Mouse (Mus musculus) cerebellum, postnatal 36 days (tissue): ENCODE data around the gene Gp9.

Experiments
- DNase-seq, 2 experiments: peaks; one replicate each; pipeline ENCODE4 v3.0.0; 2021 to 2022; ENCODE audit warnings: mixed read lengths in 2 of 2

Gp9 gene

DNA sequence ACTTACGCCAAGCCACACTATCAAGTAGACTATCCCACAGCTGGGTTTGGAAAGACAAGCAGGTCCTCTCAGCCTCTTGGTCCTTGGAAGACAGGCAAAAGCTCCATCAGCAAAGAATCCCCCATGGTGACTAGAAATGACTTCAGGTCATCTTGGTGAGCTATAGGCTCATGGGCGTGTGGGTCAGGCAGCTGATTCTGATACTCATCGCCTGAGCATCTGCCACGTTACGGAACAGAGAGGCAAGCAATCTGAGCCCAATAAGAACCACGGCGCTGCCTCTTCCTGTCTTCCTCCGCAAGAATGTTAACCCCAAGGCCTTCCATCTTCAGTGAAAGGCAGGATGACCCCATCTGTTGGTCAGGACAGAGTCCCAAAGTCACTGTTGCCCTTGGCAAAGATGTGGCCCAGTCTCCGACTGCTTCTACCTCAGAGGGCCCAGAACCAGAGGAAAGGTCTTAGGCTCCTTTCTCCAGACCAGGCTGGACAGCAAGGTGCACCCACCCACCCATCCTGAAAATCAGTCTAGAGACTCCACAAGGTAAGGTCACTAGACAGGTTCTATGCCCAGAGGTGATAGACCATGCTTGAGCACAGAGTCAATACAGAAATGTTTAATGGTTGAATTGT lies 10.5 kb downstream of the Gp9 start:
- DNase-seq, result no peak

DNA sequence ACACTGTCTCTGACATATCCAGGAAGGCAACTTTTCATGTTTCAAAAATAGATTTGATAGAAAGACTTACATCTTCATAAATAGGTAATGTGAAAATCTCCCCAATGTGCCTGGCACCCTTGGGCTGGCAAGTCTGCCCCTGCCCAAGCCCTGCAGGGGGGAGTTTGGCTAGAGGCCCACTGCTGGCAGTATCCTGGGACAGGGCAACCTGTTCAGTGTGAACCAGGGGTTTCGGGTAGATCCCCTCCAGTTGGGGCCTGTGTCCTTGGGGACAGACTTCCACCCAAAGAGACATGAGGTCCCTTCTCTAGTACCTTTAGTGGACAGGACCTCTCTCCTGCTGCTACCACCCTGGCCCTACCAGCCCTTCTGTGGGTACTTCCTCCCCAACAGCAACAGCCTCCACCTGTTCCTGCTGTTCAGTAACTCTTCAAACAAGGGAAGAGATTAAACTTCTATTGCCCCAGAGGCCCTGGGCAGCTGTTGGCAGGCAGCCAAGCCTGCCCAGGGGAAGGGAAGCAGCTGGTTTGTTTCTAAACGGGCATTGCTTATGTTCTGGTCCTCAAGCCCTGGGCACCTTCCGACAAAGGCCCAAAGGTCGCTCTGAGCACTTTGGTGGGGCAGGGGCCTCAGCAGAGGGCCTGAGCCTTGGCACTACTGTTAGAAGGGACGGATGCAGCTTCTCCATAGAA lies 11.2 kb downstream of the Gp9 start:
- no peak for DNase-seq

DNA sequence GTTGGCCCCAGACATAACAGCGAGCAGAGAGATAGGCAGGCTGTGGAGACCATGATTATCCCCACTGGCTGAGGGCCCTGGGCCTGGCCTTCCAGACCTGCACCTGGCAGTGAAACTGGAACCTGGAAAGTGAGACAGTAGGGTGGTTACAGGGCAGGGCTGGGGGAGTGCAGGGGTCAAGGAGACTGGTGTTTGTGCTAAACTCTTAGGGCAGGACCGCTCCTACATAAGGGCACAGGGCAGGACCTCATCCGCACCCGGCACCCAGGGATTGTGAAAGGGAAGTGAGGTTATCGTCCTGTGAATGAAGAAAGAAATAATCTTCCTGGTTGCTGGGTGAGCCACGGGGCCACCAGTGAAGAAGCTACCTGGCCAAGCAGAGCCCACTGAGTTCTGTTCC lies 11.9 kb downstream of the Gp9 start:
- no peak for DNase-seq

DNA sequence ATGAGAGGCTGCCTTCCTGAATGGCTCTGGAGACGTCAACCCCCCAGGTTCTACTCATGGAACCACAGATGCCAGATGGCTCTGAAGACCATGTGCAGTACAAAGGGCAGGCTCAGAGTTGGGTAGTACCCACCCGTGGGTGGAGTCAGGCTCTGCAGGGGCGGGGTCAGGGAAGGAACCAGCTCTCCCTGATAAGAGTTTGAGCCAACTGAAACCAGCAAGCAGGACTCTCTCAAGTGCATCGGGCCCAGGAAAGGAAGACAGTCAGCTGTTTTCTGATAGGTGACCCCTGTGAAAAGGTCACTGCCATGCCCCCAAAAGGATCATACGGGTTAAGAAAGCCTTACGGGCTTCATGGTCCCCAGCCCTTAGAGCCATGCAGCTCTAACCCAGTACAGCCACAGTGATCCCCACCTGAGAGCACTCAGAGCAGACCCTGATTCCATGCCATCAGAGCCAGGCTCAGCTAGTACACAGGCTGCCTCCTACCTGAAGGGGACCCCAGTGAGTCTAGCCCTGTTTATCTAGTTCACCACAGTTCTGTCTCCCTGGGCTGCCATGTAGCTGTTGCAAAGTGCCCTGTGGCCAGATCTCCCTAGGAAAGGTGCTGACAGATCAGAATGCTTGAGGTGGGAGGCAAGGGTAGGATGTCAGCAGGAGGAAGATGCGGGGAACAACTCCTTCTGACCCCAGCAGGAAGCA lies 13.1 kb downstream of the Gp9 start:
- no peak for DNase-seq

DNA sequence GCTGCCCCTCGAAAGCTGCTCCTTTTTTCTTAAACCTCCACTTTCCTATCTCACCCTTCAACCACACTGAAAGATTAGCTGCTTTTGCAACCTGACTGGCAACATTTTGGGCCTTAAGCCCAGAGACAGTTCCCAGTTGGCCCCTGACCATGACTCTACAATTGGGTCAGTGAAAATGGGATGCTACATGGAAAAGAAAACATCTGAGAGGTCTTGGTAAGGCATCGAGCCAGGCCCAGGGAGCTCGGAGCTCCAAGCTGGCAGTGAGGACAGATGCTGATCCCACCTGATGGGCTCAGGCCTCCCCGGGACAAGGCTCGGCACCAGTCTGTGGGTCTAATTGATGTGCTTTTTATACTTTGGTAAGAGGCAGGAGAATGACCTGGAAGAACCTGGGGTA lies 14.0 kb downstream of the Gp9 start:
- no peak for DNase-seq

DNA sequence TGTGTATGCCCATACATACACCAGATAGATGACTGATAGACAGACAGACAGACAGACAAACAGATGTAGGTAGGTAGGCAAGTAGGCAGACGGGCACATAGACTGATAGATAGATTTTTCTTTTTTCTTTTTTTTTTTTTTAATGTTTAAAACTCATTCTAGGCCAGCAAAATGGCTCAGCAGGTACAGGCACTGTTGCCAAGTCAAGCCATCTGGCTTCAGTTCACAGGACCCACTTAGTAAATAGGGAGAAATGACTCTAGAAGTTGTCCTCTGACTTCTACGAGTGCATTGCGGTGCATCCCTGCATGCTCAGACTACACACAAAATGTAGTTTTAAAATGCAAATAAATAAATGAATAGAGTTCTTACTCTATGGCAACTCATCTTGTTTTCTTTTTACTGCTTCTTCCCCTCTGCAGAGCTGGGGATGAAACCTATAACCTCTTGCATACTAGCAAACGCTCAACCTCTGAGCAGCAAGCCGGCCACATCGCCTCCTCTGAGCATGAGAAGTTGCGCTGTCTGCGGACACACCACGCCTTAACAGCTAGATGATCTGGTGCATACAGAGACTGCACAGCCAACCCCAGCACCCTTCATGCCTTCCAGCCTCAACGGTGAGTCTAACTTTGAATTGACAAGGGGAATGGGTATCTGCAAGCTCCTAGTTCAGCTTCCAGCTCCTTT lies 16.1 kb downstream of the Gp9 start:
- DNase-seq, result peak; percentile 82 to 86

DNA sequence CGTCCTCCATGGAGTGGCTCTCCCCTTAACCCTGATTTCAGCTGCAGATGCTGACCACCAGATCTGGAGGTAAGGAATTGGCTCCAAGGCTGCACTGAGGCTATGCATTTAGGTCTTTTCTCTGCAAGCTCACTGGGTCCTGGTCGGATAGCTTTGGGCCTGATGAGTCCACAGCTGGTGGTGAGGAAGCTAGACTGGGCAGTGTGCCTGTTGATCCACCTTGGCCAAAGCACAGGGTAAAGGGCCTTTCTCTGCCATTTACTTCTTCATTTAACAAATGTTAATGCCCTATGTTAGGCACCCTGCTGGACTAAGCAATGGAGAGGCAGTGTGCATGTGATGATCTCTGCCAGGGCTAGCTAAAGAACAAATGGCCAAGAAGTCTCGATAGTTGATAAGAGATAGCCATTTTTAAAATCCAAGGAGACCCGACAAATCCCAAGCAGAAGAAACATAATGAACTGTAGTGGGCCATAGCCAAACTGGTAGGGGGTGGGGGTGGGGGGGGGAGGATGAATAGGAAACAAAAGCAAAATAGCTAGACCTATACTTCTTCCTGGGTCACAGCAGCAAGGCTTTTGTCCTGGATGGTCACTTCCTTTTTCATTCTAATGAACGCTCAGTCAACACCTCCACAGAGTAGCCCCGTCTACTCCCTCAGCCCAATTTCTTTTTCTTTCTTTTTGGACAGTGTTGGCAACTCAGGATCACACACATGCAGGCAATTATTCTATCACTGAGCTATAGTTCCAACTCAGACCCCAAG lies 17.7 kb downstream of the Gp9 start:
- DNase-seq, result peak; percentile 58 to 59

DNA sequence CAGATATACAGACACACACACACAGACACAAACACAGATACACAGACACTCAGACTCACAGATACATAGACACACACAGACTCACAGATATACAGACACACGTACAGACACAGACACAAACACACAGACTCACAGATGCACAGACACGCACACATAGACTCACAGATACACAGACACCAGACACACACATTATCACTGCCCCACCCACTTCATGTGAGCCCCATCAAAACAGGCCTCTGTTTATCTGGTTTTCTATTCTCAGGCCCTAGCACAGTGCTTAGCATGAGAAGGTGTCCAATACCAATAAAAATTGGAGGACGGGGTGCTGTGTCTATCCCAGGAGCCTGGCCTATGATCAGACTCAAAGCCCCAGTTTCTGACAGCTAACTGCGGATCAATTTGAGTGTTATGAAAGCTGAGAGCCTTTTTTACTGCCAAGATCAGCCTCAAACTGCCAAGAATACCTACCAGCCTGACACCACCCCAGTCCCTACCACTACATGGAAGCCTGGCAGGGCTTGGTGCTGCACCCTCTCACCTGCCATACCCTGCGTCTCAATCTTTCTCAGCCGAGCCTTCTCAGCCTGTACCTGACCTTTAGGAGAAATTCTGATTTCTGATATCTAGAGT lies 18.5 kb downstream of the Gp9 start:
- DNase-seq, result no peak

DNA sequence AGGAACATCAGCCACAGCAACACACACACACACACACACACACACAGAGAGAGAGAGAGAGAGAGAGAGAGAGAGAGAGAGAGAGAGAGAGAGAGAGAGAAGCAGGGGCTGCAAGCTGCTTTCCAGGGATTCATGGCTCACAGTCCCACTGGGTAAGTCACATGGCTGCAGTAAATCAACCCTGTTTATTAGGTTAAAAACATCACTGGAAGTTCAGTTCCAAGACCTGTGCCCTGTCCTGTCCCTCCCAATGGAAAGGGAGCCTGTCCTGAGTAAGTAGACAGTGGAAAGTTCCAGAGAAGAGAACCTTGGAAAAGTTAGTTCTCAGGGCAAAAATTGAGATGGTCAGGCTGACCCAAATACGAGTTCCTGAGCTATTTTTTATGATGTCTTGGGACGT lies 19.4 kb downstream of the Gp9 start:
- DNase-seq, result no peak

DNA sequence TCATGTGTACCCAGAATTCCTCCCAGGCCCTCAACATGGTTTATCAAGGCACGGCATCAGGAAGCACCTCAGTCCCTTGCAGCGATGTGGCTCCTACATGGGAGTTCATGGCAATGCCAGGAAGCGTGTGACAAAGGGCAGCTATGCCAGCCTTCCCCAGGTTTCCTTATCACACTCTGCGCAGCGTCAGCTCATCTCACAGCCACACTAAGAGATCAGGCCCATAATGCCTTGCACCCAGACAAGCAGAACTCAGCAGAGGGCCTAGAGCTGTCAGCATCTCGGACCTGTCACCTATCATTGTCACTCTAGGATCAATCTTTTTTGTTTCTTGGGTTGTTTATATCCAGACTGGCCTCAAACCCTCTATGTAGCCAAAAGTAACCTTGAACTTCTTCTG lies 21.7 kb downstream of the Gp9 start:
- DNase-seq, result no peak

DNA sequence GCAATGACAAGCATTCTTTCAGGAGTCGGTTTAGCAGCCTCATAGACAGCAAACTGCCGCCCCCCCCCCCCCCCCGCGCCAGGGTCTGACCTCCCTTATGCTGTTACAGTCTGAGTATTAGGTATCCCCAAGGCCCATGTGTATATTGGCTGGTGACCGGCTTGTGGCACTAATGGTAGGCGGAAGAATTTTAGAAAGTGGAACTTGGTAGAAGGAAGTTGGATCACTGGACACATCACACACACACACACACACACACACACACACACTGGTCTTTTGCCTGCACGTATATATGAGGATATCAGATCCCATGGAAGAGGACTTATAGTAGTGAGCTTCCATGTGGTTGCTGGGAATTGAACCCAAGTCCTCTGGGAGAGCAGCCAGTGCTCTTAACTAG lies 24.6 kb downstream of the Gp9 start:
- DNase-seq, result no peak

DNA sequence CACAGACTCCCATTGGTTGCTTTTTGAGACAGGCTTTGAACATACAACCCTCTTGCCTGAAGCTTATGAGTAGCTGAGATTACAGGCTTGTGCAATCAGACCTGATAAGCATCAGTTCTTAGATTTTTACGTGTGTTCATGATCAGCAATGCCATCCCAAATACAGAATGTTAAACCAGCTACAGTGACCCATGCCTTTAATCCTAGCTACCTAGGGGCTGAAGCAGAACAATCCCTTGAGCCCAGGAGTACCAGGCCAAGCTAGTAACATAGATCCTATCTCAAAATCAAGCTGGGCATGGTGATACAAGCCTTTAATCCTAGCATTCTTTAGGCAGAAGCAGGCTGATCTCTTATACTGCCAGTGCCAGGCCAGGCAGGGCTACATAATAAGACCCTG lies 26.2 kb downstream of the Gp9 start:
- DNase-seq, result no peak

DNA sequence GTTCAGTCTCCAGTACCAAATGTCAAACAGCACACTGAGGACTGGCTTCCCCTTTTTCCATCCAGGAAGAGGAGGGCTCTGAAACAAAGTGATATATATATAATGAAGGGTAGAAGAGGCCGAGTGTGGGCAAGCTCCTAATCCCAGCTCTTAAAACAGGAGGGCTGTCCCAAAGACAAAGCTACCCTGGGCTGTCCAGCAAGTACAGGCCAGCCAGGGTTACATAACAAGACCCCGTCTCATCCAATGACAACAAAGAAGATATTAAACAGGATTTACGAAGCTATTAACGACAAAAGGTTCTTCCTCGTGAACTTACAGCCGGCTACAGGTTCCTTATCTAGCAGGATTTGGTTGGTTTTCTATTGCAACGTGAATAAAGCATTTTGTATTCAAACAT lies 27.0 kb downstream of the Gp9 start:
- DNase-seq, result no peak

DNA sequence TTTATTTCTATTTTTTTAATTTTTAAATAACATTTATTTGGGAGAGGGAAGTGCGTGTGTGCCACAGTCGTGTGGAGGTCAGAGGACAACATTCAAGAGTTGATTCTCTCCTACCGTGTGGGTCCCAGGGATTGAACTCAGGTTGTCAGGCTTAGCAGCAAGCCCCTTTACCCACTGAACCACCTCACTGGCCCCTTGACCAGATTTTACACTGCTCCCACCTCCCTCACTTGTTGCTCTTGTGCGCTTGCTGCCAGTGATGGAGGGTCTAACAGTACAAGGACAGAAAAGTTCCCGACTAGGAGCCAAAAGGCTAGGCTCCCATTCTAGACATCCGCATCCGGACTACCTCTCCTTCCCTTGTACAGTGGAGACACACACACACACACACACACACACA lies 27.6 kb downstream of the Gp9 start:
- DNase-seq, result no peak

DNA sequence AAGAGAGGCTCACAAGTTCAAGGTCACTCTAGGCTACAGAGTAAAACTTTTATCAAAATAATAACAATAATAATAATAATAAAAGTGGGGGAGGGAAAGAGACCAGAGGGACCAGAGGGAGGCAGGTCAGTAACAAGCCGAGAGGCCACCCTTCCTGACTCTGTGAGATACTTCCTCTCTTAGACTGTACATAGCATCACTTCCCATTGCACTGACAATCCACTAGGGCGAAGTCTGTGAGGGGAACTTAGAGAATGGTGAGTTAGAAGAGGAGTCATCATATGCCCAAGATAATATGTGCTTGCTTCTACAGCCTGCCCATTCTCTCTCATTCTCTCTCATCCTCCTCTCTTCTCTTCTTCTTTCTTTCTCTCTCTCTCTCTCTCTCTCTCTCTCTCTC lies 28.2 kb downstream of the Gp9 start:
- DNase-seq, result no peak

DNA sequence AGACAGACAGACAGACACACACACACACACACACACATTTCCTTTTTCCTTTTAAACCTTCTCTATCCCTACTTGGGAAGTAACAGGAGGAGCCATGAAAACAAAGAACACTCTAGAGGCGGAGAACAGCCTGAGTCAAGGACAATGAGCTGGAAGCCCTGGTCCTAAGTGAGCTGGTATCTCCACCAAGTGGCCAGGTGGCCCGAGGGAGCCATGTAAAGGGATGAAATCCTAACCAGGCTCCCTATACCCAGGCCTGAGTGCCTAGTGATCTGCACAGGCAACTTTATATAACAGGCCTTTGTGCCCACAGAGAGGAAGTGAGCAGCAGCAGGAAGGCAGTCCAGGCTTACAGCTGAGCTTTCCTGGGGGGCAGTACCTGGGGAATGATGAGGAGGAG lies 29.0 kb downstream of the Gp9 start:
- DNase-seq, result peak in 1 of 2 experiments; percentile 31

DNA sequence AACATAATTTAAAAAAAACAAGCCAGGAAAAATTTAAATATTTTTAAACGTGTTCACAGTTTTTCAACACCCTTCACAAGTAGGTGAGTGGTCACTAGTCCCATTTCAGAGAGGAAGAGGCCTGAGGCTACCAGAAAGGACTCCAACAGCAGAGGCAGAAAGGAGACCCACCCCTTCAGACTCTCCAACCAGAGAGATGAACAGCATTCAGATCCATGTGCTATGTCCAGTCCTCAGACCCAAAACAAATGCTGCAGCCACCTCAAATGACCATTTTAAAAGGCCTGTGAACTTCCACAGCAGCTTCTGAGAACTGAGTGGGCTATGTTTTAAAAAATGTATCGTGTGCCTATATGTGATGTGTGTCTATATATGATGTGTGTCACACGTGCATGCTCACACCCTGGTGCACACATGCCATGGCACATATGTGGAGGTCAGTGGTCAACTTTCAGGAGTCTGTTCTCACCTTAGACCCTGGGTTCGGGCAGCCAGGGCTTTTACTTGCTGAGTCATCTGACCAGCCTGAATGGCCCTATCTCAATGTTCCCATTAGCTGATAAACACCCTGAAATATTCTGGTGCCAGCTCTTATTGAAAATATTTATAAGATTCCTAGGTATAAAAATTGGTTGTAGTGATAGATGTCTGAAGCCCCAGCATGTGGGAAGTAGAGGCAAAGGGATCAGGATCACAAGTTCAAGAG lies 30.0 kb downstream of the Gp9 start:
- no peak for DNase-seq

DNA sequence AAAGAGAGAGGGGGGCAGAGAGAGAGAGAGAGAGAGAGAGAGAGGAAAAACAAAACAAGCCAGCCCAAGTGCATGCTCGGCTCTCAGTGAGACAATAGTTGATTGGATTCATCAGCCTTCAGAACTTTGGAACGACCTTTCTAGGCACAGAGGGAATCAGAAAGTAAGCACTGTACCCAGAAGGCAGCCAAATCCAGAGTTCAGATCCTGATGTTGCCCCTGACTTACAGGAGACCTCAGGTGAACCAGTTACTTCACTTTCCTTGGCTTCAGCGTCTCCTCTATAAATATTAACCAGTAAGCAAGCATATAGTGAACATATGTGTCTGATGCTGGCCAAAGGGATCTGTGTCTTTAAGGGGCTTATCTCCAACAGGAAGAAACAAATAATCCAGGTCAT lies 30.6 kb downstream of the Gp9 start:
- DNase-seq, result no peak

DNA sequence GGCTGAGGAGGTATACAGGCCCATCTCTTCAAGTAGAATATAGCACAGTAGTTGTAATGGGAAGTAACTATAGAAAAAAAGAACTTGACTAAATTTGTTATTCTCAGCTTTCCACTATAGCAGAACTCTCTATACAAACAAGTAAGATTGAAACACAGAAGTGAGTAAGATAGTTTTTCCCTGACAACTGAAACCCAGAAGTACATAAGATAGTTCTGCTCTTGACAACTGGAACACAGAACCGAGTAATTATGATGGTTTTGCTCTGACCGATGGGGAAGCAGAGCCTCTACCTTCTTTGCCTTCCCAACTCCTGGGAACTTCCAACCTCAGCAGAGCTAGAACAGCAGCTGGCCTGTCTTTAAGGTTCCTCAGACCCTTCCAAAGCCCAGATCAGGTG lies 31.3 kb downstream of the Gp9 start:
- no peak for DNase-seq

DNA sequence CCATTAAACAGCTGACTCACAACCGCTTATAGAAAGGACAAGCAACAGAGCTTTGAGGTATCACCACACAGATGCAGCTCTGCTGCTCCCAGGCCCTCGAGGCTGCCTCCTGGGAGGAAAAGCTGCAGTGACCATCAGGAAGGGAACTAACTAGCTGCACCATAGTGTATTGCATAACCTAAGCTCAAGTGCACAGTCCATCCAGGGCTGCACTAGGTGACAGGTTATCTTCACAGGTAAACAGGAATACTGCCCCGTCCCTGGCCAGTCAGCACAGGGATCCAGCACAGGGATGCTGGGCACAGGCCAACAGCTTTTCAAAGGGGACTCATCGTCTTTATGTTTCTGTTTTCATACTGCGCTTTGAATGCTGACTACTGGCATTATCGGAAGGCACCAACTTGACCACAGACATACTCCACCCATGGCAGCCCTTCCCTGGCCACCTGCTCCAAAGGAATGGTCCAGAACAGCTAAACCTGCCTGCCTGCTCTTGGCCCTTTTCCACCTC lies 31.8 kb downstream of the Gp9 start:
- DNase-seq, result peak; percentile 36 to 40

DNA sequence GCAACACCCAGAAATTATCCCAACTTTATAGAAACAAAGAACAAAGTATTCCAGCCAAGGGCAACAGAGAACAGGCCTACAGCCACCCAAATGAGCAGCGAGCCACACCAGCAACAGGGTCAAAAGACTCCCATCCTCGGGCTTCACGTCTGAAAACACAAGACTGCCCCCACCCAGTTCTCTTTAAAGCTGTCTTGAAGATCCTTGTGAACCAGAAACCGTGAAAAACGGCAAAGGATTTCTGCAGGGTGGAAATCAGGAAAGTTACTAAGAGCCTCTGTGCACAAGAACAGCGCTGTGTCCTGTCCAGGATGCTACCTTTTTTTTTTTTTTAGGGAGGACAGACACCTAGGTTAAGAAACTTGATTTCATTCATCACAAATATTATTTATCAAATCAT lies 32.4 kb downstream of the Gp9 start:
- no peak for DNase-seq
